Mouse (Mus musculus) limb, embryonic 12.5 days (tissue): ENCODE measurements at regions not wholly inside any gene's neighbourhood (a gene's known extent, or its start where the extent isn't known, plus 50 kb on each side); places are given as distances from the start of the nearest gene placed in this dataset.

Experiments
- ATAC-seq: fragments of 200-750 bp; cut with Nextera tagmentation; 2 replicates; pipeline ENCODE4 v1.8.0; 2017; ENCODE audit warnings: low read depth, moderate TSS enrichment; ENCODE audit not compliant: insufficient number of reproducible peaks, insufficient read depth, low FRiP score, low TSS enrichment
- H3K27ac ChIP-seq: fragments of 300-500 bp; sonication (generic); 2 replicates; pipeline ENCODE4 v1.5.1; 2016; ENCODE audit warnings: mild to moderate bottlenecking, moderate library complexity
- H3K27me3 ChIP-seq: fragments of 300-500 bp; sonication (generic); 2 replicates; pipeline ENCODE4 v1.6.1; 2016; ENCODE audit warnings: mild to moderate bottlenecking, moderate library complexity
- H3K36me3 ChIP-seq: fragments of 300-500 bp; sonication (generic); 2 replicates; pipeline ENCODE4 v1.6.1; 2016; ENCODE audit warnings: mild to moderate bottlenecking, moderate library complexity
- H3K4me1 ChIP-seq: fragments of 300-500 bp; sonication (generic); replicated peaks from 2 replicates; pipeline ENCODE4 v1.6.1; 2016
- H3K4me2 ChIP-seq: fragments of 300-500 bp; sonication (generic); 2 replicates; pipeline ENCODE4 v1.6.1; 2016; ENCODE audit warnings: mild to moderate bottlenecking, moderate library complexity
- H3K4me3 ChIP-seq: fragments of 300-500 bp; sonication (generic); replicated peaks from 2 replicates; pipeline ENCODE4 v1.5.1; 2016; ENCODE audit warnings: mild to moderate bottlenecking
- H3K9ac ChIP-seq: fragments of 300-500 bp; sonication (generic); replicated peaks from 2 replicates; pipeline ENCODE4 v1.6.1; 2016; ENCODE audit warnings: mild to moderate bottlenecking, moderate library complexity
- H3K9me3 ChIP-seq: fragments of 300-500 bp; sonication (generic); 2 replicates; pipeline ENCODE4 v1.6.1; 2016; ENCODE audit warnings: mild to moderate bottlenecking, moderate library complexity
- WGBS: fragments of 180-500 bp; shearing (Covaris S2); methylation state at CpG from one replicate; pipeline ENCODE4 v1.1.7; 2016; 5-methylcytosine and 5-hydroxymethylcytosine counted together

GRCm38 (mm10) chr1:63876589-63877251 is 107.7 kb upstream of the 4933402D24Rik start:
- Histone ChIP-seq H3K4me2 (no peak overlapping the region), H3K4me1 (no peaks in the 10 kb centered on the region), H3K27ac (no peak overlapping the region), H3K36me3 (no peaks in the 10 kb centered on the region), H3K27me3 (no peaks in the 10 kb centered on the region), H3K9ac (no peak overlapping the region), H3K4me3 (no peak overlapping the region), H3K9me3 (no peaks in the 10 kb centered on the region)
- WGBS: 83% methylated on average over 5 of the region's 5 CpGs
- no peak for ATAC-seq

GRCm38 (mm10) chr1:63875297-63875962 is 106.4 kb upstream of the 4933402D24Rik start:
- H3K9ac ChIP-seq: no peak overlapping the region
- H3K4me3 ChIP-seq: no peak overlapping the region
- no peaks in the 10 kb centered on the region for H3K36me3 ChIP-seq
- H3K27ac ChIP-seq: no peak overlapping the region
- no peaks in the 10 kb centered on the region for H3K27me3 ChIP-seq
- no peak for ATAC-seq
- H3K4me1 ChIP-seq: no peaks in the 10 kb centered on the region
- no peaks in the 10 kb centered on the region for H3K9me3 ChIP-seq
- no peak overlapping the region for H3K4me2 ChIP-seq
- 84% methylated on average over 3 of the region's 3 CpGs for WGBS

- Histone ChIP-seq H3K4me3 (no peak overlapping the region), H3K4me1 (no peaks in the 10 kb centered on the region), H3K9me3 (no peaks in the 10 kb centered on the region), H3K27ac (no peak overlapping the region), H3K36me3 (no peaks in the 10 kb centered on the region), H3K4me2 (no peak overlapping the region), H3K9ac (no peak overlapping the region), H3K27me3 (no peaks in the 10 kb centered on the region)
- WGBS: 84% methylated on average over 6 of the region's 6 CpGs
- ATAC-seq: no peak
These were observed 102.8 kb upstream of the 4933402D24Rik start for GRCm38 (mm10) chr1:63871831-63872230.

- no peak overlapping the region for H3K4me3 ChIP-seq
- no peaks in the 10 kb centered on the region for H3K27me3 ChIP-seq
- H3K9me3 ChIP-seq: no peaks in the 10 kb centered on the region
- H3K4me1 ChIP-seq: no peaks in the 10 kb centered on the region
- ATAC-seq: no peak
- no peak overlapping the region for H3K4me2 ChIP-seq
- H3K36me3 ChIP-seq: no peaks in the 10 kb centered on the region
- no peak overlapping the region for H3K27ac ChIP-seq
- WGBS: 80% methylated on average over 2 of the region's 2 CpGs
- no peak overlapping the region for H3K9ac ChIP-seq
These were observed 100.3 kb upstream of the 4933402D24Rik start for GRCm38 (mm10) chr1:63869342-63869741.

GRCm38 (mm10) chr1:63857933-63858649 is 89.0 kb upstream of the 4933402D24Rik start:
- no peak for ATAC-seq
- H3K4me3 ChIP-seq: no peak overlapping the region
- H3K4me1 ChIP-seq: no peaks in the 10 kb centered on the region
- no peak overlapping the region for H3K27ac ChIP-seq
- no peaks in the 10 kb centered on the region for H3K9me3 ChIP-seq
- no peaks in the 10 kb centered on the region for H3K27me3 ChIP-seq
- H3K4me2 ChIP-seq: no peak overlapping the region
- 60% methylated on average over 6 of the region's 6 CpGs for WGBS
- H3K36me3 ChIP-seq: no peaks in the 10 kb centered on the region
- H3K9ac ChIP-seq: no peak overlapping the region

- WGBS: 88% methylated on average over 5 of the region's 5 CpGs
- Histone ChIP-seq H3K36me3 (no peaks in the 10 kb centered on the region), H3K27me3 (no peaks in the 10 kb centered on the region), H3K4me1 (no peaks in the 10 kb centered on the region), H3K9ac (no peak overlapping the region), H3K4me2 (no peak overlapping the region), H3K27ac (no peak overlapping the region), H3K4me3 (no peak overlapping the region), H3K9me3 (no peaks in the 10 kb centered on the region)
- ATAC-seq: no peak
These were observed 88.4 kb upstream of the 4933402D24Rik start for GRCm38 (mm10) chr1:63857468-63857867.

GRCm38 (mm10) chr1:63856366-63856765 is 87.3 kb upstream of the 4933402D24Rik start:
- no peaks in the 10 kb centered on the region for H3K4me1 ChIP-seq
- H3K4me2 ChIP-seq: no peak overlapping the region
- H3K36me3 ChIP-seq: no peaks in the 10 kb centered on the region
- H3K4me3 ChIP-seq: no peak overlapping the region
- no peak overlapping the region for H3K27ac ChIP-seq
- H3K27me3 ChIP-seq: no peaks in the 10 kb centered on the region
- H3K9ac ChIP-seq: no peak overlapping the region
- ATAC-seq: no peak
- no peaks in the 10 kb centered on the region for H3K9me3 ChIP-seq
- WGBS: 80% methylated on average over 2 of the region's 2 CpGs

GRCm38 (mm10) chr1:63854794-63855193 is 85.7 kb upstream of the 4933402D24Rik start:
- H3K4me3 ChIP-seq: no peak overlapping the region
- no peaks in the 10 kb centered on the region for H3K4me1 ChIP-seq
- no peak overlapping the region for H3K4me2 ChIP-seq
- 74% methylated on average over 3 of the region's 3 CpGs for WGBS
- H3K36me3 ChIP-seq: no peaks in the 10 kb centered on the region
- no peak overlapping the region for H3K27ac ChIP-seq
- no peaks in the 10 kb centered on the region for H3K9me3 ChIP-seq
- no peak for ATAC-seq
- H3K27me3 ChIP-seq: no peaks in the 10 kb centered on the region
- no peak overlapping the region for H3K9ac ChIP-seq

GRCm38 (mm10) chr1:63851476-63852094 is 82.5 kb upstream of the 4933402D24Rik start:
- Histone ChIP-seq H3K27me3 (no peaks in the 10 kb centered on the region; the same call in 1 of the 2 replicates), H3K9ac (no peak overlapping the region), H3K27ac (no peak overlapping the region), H3K4me1 (no peaks in the 10 kb centered on the region), H3K36me3 (no peaks in the 10 kb centered on the region), H3K4me3 (no peak overlapping the region), H3K9me3 (no peaks in the 10 kb centered on the region), H3K4me2 (no peak overlapping the region)
- WGBS: 87% methylated on average over 4 of the region's 4 CpGs
- ATAC-seq: no peak

- Histone ChIP-seq H3K27ac (no peak overlapping the region), H3K9me3 (no peaks in the 10 kb centered on the region), H3K4me1 (no peaks in the 10 kb centered on the region), H3K27me3 (no peaks in the 10 kb centered on the region; the same call in 1 of the 2 replicates), H3K9ac (no peak overlapping the region), H3K4me2 (no peak overlapping the region), H3K4me3 (no peak overlapping the region), H3K36me3 (no peaks in the 10 kb centered on the region)
- WGBS: 84% methylated on average over 3 of the region's 3 CpGs
- no peak for ATAC-seq
These were observed 81.2 kb upstream of the 4933402D24Rik start for GRCm38 (mm10) chr1:63850262-63850661.

GRCm38 (mm10) chr1:63828174-63828844 is 59.2 kb upstream of the 4933402D24Rik start:
- Histone ChIP-seq H3K4me3 (no peak overlapping the region), H3K27me3 (no peaks in the 10 kb centered on the region; the same call in 1 of the 2 replicates), H3K4me1 (no peaks in the 10 kb centered on the region), H3K27ac (no peak overlapping the region), H3K9ac (no peak overlapping the region), H3K36me3 (no peaks in the 10 kb centered on the region), H3K9me3 (no peaks in the 10 kb centered on the region), H3K4me2 (no peak overlapping the region)
- ATAC-seq: no peak
- 94% methylated on average over 5 of the region's 5 CpGs for WGBS
